Mouse (Mus musculus): ENCODE results near the gene Arf1.
"Not testable (repeated sequence)": the region's sequence is repeated elsewhere in the genome, so short reads cannot be mapped to it uniquely, and the experiment has no call there.

Arf1 gene

GRCm38 (mm10) chr11:59226251-59226650 is 1.8 kb downstream of the Arf1 start:
- DNase-seq = no peak

GRCm38 (mm10) chr11:59225167-59225566 is 2.9 kb downstream of the Arf1 start:
- no peak for DNase-seq

GRCm38 (mm10) chr11:59224470-59224869 is 3.6 kb downstream of the Arf1 start:
- no peak for DNase-seq

DNA sequence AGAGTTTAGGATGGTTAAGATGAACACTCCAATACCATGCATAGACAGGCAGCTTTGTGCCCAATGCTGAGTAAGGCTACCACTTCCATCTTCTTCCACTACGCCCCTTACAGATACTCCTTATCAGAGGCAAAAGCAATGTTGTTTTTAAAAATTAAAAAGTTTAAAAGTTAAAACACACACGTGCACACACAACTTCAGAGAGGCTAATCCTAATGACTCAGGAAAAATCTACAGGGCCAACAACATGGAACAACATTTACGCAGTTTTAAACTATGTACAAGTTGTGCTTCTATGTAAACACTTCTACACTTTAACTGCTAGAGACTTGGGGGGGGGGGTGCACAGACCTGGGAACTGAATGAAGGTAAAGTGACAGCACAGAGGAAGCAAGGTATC is 4.0 kb downstream of the Arf1 start:
- DNase-seq = no peak

GRCm38 (mm10) chr11:59222306-59222705 is 5.8 kb downstream of the Arf1 start:
- peak; percentile 39 to 71 for DNase-seq

DNA sequence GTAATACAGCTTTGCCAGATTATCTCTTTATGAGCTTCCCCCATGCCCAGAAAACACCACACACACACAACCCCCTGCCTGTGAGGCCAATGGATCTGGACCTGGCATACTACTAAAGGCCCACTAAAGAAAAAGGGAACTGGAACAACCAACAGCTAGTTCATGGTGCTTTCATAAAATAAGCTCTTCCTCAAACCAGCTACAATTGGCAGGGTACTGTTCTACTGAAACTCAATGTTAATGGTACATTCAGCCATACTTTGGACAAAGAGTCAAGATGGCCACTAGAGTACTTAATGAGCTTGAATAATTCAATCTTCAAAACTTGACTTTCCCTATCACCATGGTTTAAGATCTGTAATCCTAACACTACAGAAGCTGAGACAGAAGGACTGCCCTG is 6.5 kb downstream of the Arf1 start:
- DNase-seq = no peak

DNA sequence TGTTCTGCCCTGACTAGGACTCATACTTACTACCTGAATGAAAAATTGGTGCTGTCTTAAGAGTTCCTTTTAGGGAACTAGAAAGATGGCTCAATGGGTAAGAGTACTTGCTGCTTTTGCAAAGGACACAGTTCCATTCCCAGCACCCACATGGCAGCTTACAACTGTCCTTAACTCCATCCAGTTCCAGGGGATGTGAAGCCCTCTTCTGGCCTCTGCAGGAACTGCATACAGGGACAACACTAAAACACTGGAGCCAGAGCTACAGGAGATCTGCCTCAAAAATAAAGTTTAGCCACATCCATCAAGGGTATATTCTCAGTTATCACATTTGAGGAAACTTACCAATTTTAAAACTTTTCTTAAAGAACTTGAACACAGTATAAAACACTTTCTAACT is 9.0 kb downstream of the Arf1 start:
- DNase-seq = peak; percentile 60 to 64

DNA sequence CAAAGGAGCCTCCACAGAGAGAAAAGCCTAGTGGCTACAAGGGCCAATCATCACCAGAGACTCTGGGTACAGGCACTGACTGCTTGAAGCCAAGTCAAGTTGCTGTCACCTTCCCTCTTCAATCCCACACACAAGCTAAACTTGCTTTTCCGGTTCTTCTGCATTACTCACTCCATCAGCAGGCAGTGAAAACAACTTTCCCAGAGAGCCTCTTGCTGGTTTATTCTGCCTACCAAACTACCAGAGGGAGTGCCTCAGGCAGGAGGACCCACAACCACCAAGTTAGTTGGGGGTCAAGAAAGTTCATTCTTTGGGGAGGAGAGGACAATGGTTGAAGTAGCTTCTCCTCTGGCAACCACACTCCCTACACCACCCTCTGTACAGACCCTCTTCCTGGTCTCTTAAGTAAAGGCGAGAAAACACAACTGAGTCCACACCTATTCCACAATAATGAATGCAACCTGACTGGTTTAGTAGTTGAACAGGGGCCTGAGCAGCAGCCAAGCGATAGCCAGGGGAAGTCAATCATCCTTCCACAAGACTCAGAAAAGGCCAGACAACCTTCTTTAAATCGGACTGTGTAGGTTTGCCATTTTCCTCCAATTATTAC is 9.6 kb downstream of the Arf1 start:
- peak; percentile 36 to 60 for DNase-seq

GRCm38 (mm10) chr11:59216955-59217354 is 11.1 kb downstream of the Arf1 start:
- no peak for DNase-seq

DNA sequence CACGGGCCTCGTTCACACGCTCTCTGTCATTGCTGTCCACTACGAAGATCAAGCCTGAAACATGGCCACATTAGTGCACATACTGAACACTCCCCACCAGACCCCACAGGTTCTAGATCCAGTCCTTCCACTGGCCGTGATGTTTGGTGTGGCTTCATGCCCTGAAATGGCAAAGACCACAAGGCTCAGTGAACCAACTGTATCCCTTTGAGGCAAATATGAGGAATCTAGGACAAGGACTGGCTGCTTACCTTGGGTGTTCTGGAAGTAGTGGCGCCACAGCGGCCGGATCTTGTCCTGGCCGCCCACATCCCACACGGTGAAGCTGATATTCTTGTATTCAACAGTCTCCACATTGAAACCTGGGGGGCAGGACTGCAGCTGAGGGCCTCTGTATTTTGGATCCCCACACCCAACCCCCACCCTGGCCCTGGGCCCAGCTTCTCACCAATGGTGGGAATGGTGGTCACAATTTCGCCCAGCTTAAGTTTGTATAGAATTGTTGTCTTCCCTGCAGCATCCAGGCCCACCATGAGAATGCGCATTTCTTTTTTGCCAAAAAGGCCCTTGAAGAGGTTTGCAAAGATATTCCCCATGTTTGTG is 15.1 kb downstream of the Arf1 start:
- DNase-seq = no peak

DNA sequence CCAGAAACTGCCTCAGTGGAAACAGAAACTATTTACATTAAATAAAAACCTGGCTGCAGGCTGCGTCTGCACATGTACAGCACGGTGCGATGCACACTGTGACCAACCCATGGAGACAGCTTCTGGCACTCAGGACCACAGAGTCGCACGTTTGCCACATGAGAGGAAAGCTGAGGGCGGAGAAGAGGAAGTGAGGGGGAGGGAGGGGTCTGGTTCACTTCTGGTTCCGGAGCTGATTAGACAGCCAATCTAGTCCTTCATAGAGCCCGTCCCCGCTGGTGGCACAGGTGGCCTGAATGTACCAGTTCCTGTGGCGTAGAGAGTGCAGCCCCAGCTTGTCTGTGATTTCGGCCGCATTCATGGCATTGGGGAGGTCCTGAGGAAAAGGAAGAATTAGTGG is 15.8 kb downstream of the Arf1 start:
- not testable (repeated sequence) for DNase-seq

DNA sequence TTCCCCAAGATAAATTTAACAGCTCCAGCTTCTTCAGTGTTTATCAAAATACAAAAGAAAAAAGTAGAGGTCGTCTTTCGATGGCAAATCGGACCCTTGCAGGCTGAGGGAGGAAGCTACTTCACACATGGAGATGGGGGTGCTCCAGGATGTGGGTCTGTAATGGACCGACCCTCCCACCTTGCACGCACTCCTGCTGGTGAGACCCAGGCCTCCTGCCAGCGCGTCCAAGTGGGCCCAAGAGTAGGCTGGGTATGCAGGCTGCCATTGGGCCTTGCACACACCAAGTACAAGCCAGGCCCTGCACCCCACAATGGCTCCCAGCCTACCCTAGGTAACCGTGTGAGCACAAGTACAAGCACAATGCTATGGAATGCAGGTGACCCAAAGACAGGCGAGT is 16.5 kb downstream of the Arf1 start:
- not testable (repeated sequence) for DNase-seq

DNA sequence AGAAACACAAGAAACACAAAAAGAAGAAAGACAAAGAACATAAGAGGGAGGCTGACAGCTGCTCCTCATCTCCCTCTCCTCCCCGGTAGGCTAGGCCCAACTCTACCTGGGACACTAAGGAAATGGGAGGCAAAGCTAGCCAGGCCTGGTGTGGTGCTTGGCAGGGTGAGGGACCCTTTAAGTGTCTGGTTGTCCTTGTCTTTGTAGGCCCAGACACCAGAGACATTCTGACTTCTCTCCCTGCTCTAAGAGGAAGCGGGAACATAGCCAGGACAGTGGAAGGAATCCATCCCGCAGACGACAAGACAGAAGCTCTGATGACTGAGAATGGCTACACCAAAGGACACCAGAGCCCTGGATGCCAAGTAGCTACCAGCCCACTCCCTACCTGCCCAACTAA is 18.1 kb downstream of the Arf1 start:
- DNase-seq = no peak

DNA sequence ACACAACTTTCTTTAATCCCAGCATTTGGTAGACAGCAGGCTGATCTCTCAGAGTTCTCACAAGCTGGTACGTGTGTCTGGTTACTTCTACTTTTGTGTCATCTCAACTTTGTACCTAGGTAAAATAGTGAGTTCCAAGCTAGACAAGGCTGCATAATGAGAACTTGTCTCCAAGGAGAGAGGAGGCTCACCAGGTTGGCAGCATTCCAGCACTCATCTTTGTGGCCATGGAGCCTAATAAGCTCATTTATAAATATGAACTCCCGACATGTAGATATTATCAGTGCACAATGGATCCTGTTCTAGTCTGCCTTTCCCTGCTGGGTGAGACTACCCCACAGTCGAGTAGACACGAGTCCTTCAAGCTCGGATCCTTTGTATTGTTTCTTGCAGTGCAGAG is 18.5 kb downstream of the Arf1 start:
- peak in 1 of 2 experiments; percentile 36 for DNase-seq

DNA sequence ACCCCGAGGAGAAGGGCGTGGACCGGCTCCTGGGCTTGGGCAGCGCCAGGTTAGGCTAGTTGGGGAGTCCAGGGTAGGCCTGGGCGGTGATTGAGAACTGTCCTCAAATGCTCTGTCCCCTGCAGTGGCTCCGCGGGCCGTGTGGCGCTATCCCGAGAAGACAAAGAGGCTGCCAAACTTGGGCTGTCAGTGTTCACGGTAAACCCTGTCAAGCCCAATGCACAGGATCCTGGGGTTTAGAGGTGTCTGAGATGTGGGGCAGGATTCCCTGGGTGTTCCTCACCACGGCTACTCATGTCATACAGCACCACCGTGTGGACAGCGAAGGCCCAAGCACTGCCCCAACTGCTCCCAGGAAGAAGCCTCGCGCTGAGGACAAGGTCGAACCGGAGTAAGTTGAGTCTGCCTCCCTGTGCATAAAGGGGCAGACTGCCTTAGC is 19.0 kb downstream of the Arf1 start:
- peak; percentile 78 to 88 for DNase-seq

DNA sequence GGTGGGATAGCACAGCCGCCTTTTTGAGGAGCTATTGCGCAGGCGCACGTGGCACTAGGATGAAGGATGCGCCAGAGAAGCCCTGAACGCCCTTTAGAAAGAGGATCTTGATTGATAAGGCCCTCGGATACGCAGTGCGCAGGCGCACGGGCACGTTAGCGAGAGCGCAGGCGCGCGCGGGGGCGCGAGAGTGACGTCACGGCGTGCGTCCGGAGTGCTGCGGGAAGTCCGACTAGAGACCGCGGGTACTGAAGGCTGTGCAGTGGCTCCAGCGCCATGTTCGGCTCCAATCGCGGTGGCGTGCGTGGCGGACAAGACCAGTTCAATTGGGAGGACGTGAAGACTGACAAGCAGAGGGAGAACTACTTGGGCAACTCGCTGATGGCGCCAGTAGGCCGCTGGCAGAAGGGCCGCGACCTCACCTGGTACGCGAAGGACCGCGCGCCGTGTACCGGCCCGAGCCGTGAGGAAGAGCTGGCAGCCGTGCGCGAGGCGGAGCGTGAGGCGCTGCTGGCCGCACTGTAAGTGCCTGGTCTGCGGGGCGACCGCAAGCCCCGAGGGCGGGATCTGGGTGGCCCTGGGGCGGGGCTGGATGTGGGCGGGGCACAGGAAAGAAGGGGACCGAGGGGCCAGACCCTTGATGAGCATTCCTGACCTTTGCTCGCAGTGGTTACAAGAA is 19.8 kb downstream of the Arf1 start, which contains the start of gene 2310033P09Rik:
2310033P09Rik (plus strand) TSS at position 169 of the 679 bp plus-strand sequence.
- peak; percentile 91 to 95 for DNase-seq

DNA sequence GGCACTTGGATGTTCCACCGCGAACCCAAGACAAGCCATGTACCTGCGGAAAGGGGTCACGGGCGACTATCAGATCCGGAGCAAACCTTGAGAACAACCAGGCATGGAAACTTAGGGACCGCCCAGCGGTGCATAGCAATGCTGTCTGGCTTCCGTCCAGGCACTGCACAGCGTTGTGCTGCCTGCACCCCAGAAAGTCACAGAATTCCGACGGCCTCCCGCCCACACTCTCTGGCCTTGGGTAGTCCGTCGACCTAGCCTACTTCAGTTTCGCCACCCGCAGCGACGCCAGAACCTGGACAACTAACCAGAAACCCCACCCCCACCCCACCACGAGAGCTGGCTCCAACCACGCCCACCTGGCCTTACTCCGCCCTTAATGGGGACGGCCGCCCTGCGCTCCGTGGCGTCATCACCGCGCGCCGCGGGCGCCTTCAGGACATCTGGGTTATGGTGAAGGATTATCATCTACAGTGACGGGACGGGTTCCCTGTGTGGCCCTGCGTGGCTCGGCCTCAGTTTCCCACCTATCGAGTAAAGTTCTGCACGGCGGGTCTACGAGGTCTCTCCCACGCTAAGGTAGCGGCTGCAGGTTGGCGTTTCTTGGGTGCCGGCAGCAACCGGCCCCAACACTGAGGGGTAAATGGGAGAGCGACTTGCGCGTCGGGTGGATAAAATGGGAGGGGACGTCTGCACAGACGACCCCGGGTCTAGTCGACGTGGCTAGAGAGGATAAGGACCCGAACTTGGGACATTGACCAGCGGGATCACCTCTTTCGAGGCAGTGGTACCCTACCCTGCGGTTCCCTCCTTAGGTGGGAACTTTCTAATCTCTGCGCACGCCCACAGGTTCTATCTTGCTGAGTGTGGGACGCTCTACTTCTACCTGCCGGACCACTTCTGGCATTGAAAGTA is 25.7 kb downstream of the Arf1 start, which contains the start of gene Mrpl55:
Mrpl55 (plus strand) TSS at position 406 of the 915 bp plus-strand sequence.
- DNase-seq = peak; percentile 97 to 98

- DNase-seq = no peak
Measured at GRCm38 (mm10) chr11:59201216-59202002, 26.7 kb downstream of the Arf1 start.

DNA sequence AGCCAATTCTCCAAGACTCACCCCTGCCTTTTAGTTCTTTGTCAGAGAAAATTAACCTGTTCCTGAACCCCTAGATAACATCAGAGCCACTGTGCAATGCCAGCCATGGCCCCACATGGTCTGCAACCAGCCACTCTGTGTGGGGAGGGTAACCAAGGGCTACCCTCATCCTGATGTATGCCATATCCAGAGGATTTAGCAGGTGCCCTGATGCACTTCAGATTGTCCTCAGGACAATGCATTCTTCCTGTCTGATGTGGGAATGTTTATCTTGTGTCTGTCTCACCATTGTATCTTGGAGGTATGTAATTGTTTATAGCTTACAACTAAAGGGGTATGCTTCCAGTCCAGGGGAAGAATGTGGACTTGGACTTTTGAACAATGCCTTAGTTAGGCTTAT is 31.8 kb downstream of the Arf1 start:
- no peak for DNase-seq

GRCm38 (mm10) chr11:59192059-59192386 is 36.0 kb downstream of the Arf1 start, which contains the start of gene Guk1:
TSS of gene Guk1 (minus strand) at chr11:59192212.
- no peak for DNase-seq

GRCm38 (mm10) chr11:59191231-59192058 is 36.6 kb downstream of the Arf1 start:
- peak; percentile 93 to 97 for DNase-seq

Data from kidney, postnatal 25 days (tissue).